Mouse (Mus musculus) small intestine, adult 10 weeks (tissue): ENCODE results near the gene Gm28042. TPM values are rescaled to one million over a fixed set of nuclear protein-coding genes. Genes with fewer than 3 reads are reported as not detected.

Experiments used
- polyA plus RNA-seq: library from polyadenylated mRNA; stranded (reverse); fragments of 350-450 nt; fragmentation: Illumina TruSeq; extraction: RNeasy Lipid Tissue Mini Kit (QIAGEN cat#74804); gene quantifications from one replicate; pipeline ENCODE4 v1.2.3, GENCODE M21; 2014; ENCODE audit warnings: low replicate concordance

Gene Gm28042
- not detected for polyA plus RNA-seq

DNA sequence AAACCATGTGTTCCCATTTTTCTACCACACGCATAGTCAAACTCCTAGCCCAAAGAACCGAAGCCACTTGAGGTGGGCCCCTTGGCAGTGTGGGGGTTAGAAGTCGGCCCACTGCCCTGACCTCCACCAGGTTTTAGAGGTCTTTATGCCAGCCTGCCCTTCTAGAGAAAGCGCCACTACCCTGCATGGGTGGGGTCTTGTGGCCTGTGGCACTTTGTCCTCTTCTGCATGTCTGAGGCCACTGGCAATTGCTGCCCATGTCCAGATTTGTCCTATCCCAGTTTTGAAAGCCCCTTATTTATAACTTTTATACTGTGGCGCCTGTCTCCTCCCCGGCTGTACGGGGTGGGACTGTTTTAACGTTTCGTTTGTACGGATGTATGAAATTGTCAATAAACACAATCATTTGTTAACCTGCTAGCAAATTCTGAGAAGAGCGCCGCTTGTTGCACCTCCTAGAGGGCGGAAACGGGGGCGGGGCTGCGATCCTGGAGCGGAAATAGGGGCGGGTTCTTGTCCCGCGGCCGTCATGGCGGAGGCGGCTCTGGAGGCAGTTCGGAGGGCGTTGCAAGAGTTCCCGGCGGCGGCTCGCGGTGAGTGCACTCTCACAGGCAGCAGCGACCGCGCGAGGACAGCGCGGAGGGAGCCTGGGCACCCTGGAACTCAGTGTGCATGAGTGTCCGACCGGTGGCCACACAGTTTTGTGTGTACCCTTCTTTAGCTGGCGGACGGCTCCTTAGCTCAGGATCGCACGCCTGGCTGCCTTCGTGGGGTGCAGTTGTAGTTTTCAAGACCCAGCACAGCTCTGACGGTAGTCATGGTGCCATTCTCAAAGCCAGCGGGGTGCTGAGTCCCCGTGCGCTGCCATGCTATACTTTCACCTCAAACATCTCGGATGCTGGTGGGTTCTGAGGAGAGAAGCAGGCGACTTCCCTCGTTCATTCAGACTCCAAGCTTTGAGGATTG is at the start of gene Gm28042, which contains the start of gene Jmjd7:
Gene Gm28042, plus strand, starts transcription at position 510 of the 966 bp plus-strand sequence.
Gene Jmjd7, plus strand, starts transcription at position 500 of the 966 bp plus-strand sequence.

DNA sequence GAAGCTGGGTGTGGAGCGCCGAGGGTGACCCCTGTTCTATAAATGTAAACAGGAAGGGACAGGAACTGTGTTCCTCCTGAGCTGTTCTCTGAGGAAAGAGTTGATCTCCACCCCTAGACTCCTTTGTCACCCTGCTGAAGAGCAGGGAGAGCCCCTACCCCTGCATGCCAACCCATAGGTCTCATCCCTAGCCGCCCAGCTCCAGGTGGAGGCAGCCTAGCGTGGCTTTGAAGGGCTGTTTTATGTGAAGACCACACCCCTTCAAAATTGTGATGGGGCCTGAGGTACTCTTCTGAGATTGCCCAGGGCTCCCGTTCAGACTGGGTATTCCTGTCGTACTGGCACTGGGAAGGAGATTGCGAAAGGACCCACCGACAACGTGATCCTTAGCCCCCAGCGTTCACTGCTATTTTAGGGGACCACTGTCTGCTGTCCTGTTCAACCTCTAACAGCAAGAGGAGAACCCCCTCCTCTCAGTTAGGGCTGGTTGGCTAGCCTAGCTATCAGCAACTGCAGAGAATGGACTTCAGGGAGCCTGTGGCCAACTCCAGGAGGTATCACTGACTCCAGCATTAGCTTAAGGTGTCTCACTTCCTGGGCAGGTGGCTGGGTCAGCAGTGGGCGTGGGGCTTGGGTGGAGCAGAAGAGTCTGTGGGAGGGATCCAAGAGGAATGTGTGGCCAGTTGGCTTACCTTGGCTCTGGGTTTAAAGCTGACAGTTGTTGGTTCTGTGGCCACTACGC is 5.6 kb downstream of the Gm28042 start, which contains the start of gene Pla2g4b:
Gene Pla2g4b, plus strand, starts transcription at position 692 of the 742 bp plus-strand sequence.

Other genes with a start within 250 kb of the Gm28042 start
- 0.48 TPM for gene Rpap1, start 240.0 kb upstream of the Gm28042 start, polyA plus RNA-seq
- 0.15 TPM for gene Tyro3, start 229.8 kb upstream of the Gm28042 start, polyA plus RNA-seq
- gene Mga, start 130.3 kb upstream of the Gm28042 start, polyA plus RNA-seq = 21.5 TPM
- gene Mapkbp1, start 54.8 kb upstream of the Gm28042 start, polyA plus RNA-seq = 1.1 TPM
- not detected for gene Jmjd7, start within 50 bp of the Gm28042 start, polyA plus RNA-seq
- gene Pla2g4b, start 5.9 kb downstream of the Gm28042 start, polyA plus RNA-seq = 0.30 TPM
- 19.8 TPM for gene Ehd4, start 127.1 kb downstream of the Gm28042 start, polyA plus RNA-seq
- gene Pla2g4e, start 217.8 kb downstream of the Gm28042 start, polyA plus RNA-seq = not detected